Mouse (Mus musculus) stomach, embryonic 14.5 days (tissue): Measurements from ENCODE around the gene Ssrp1. TPM values are rescaled to one million over a fixed set of nuclear protein-coding genes. Genes with fewer than 3 reads are reported as not detected.
A peak's percentile ranks its signal among the peaks of the same experiment; 100 is the strongest.

ENCODE experiments used
- ATAC-seq: fragments of 200-750 bp; cut with Nextera tagmentation; 2 replicates; pipeline ENCODE4 v1.8.0; 2017; ENCODE audit warnings: low read depth, moderate TSS enrichment; ENCODE audit not compliant: insufficient number of reproducible peaks, insufficient read depth, low FRiP score
- H3K27ac ChIP-seq: fragments of 300-500 bp; sonication (generic); 2 replicates; pipeline ENCODE4 v1.5.1; 2014; ENCODE audit warnings: mild to moderate bottlenecking, low read length, moderate library complexity, mixed read lengths
- H3K27me3 ChIP-seq: fragments of 300-500 bp; sonication (generic); 2 replicates; pipeline ENCODE4 v1.6.1; 2014; ENCODE audit warnings: low read length, control low read depth, mixed read lengths; ENCODE audit not compliant: control insufficient read depth, insufficient read depth
- H3K36me3 ChIP-seq: fragments of 300-500 bp; sonication (generic); 2 replicates; pipeline ENCODE4 v1.6.1; 2014; ENCODE audit warnings: mild to moderate bottlenecking, control low read depth, low read length, moderate library complexity, mixed read lengths; ENCODE audit not compliant: control insufficient read depth, insufficient read depth
- H3K4me1 ChIP-seq: fragments of 300-500 bp; sonication (generic); 2 replicates; pipeline ENCODE4 v1.6.1; 2014; ENCODE audit warnings: low read length, control low read depth, mixed read lengths; ENCODE audit not compliant: control insufficient read depth, insufficient read depth
- H3K4me2 ChIP-seq: fragments of 300-500 bp; sonication (generic); replicated peaks from 2 replicates; pipeline ENCODE4 v1.6.1; 2014; ENCODE audit warnings: low read depth, low read length, control low read depth
- H3K4me3 ChIP-seq: fragments of 300-500 bp; sonication (generic); 2 replicates; pipeline ENCODE4 v1.5.1; 2014; ENCODE audit warnings: low read depth, low read length, control low read depth
- H3K9ac ChIP-seq: fragments of 300-500 bp; sonication (generic); replicated peaks from 2 replicates; pipeline ENCODE4 v1.6.1; 2014; ENCODE audit warnings: low read depth, mild to moderate bottlenecking, control low read depth, low read length, moderate library complexity, mixed read lengths
- H3K9me3 ChIP-seq: fragments of 300-500 bp; sonication (generic); 2 replicates; pipeline ENCODE4 v1.6.1; 2016; ENCODE audit warnings: low read depth, low read length, control low read depth; ENCODE audit not compliant: control insufficient read depth
- WGBS: fragments of 180-500 bp; shearing (Covaris S2); extraction: QIAGEN DNeasy Blood & Tissue Kit; methylation state at CpG from one replicate; pipeline ENCODE4 v1.1.7; 2014; 5-methylcytosine and 5-hydroxymethylcytosine counted together
- polyA plus RNA-seq: library from polyadenylated mRNA; unstranded; fragments of >200 nt; fragmentation: Nextera tagmentation; extraction: Ambion mirVana; gene quantifications from 2 replicates; pipeline ENCODE4 v1.2.1, GENCODE M21; 2014

The Ssrp1 gene
- polyA plus RNA-seq, 1 experiment from 2014 or later, result 277 TPM

DNA sequence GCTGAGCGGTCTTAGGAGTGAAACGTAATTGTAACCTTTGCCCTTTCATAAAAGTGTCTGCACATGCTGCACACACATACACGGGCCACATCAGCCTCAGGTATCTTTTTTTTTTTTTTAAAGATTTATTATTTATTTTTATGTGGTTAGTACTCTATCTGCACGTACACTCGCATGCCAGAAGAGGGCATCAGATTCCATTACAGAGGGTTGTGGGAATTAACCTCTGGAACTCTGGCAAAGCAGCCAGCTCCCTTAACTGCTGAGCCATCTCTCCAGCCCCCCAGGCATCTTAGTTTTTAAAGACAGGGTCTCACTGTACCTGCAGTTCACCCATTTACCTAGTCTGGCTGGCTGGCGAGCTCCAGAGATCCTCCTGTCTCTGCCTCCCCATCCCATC lies 22.6 kb downstream of the Ssrp1 start:
- H3K4me2 ChIP-seq, result no peak overlapping the region

GRCm38 (mm10) chr2:85060591-85061060 lies 23.6 kb downstream of the Ssrp1 start:
- H3K36me3 ChIP-seq, result peaks cover 57% of the 10 kb centered on the region
- 8% methylated on average over 11 of the region's 11 CpGs for WGBS
- H3K9ac ChIP-seq, result peak overlapping the region; percentile 53; the same call in 1 of the 2 replicates
- peak overlapping the region; percentile 62 for H3K4me2 ChIP-seq
- H3K9me3 ChIP-seq, result no peaks in the 10 kb centered on the region
- peak overlapping the region; percentile 30 for H3K4me3 ChIP-seq
- peak; percentile 91 for ATAC-seq
- peaks cover 15% of the 10 kb centered on the region for H3K4me1 ChIP-seq
- H3K27ac ChIP-seq, result peak overlapping the region; percentile 78; the same call in 1 of the 2 replicates
- no peaks in the 10 kb centered on the region for H3K27me3 ChIP-seq

More for the DNA sequence above, 22.6 kb downstream of the Ssrp1 start:
- WGBS, result 93% methylated on average over 6 of the region's 6 CpGs
- Histone ChIP-seq H3K4me3 (no peak overlapping the region), H3K27me3 (no peaks in the 10 kb centered on the region), H3K9me3 (no peaks in the 10 kb centered on the region), H3K4me1 (peaks cover 15% of the 10 kb centered on the region), H3K9ac (no peak overlapping the region), H3K36me3 (peaks cover 61% of the 10 kb centered on the region), H3K27ac (peak overlapping the region; percentile 68; the same call in 1 of the 2 replicates)
- ATAC-seq, result no peak

- ATAC-seq, result peak; percentile 51
Measured at GRCm38 (mm10) chr2:85061107-85061541, 24.1 kb downstream of the Ssrp1 start.

DNA sequence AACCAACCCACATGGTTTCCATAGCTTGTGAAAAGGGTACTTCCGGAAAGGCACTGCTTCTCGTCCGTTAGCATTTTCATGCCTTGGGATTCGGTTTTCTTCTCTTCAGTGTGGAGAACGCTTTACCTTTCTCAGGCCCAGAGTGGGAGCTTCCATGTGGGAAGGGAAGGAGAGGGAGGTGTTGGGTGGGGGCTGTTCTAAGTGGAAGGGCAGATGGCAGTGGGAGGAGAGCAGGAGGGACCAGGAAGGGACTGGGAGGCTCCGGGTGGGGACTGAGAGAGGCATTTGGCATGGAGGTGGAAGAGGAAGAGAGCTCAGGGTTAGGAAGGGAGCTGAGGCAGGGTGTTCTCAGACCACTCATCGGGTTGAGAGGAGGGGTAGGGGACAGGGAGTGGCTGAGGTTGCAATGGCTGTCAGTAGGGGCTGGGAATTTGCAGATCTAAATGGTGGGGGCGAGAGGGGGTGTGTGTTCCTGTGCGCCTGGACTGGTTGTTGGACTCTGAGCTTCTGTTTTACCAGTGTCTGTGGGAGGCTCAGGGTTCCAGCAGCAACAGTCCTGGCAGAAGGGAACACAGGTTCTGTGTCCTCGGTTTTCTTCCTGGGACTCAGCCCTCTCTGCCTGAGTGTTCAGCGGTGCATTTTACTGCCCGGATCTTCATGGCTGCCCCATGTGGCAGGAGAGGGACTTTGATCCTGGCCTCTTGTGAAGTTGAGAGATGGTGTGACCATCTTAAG lies 28.3 kb downstream of the Ssrp1 start:
- no peak overlapping the region for H3K4me3 ChIP-seq
- H3K4me1 ChIP-seq, result peaks cover 20% of the 10 kb centered on the region
- no peak overlapping the region for H3K4me2 ChIP-seq
- ATAC-seq, result no peak
- WGBS, result 70% methylated on average over 12 of the region's 12 CpGs
- no peaks in the 10 kb centered on the region for H3K27me3 ChIP-seq
- no peak overlapping the region for H3K27ac ChIP-seq
- H3K36me3 ChIP-seq, result peaks cover 35% of the 10 kb centered on the region
- no peak overlapping the region for H3K9ac ChIP-seq
- H3K9me3 ChIP-seq, result no peaks in the 10 kb centered on the region

More at GRCm38 (mm10) chr2:85061107-85061541, 24.1 kb downstream of the Ssrp1 start:
- H3K4me3 ChIP-seq, result peak overlapping the region; percentile 30
- H3K9ac ChIP-seq, result peak overlapping the region; percentile 53; the same call in 1 of the 2 replicates
- no peaks in the 10 kb centered on the region for H3K9me3 ChIP-seq
- H3K27me3 ChIP-seq, result no peaks in the 10 kb centered on the region
- 17% methylated on average over 10 of the region's 10 CpGs for WGBS
- H3K27ac ChIP-seq, result peak overlapping the region; percentile 78; the same call in 1 of the 2 replicates
- peak overlapping the region; percentile 62 for H3K4me2 ChIP-seq
- peaks cover 57% of the 10 kb centered on the region for H3K36me3 ChIP-seq
- H3K4me1 ChIP-seq, result peaks cover 15% of the 10 kb centered on the region

GRCm38 (mm10) chr2:85066937-85067336 lies 29.9 kb downstream of the Ssrp1 start:
- Histone ChIP-seq H3K9ac (no peak overlapping the region), H3K9me3 (no peaks in the 10 kb centered on the region), H3K4me2 (no peak overlapping the region), H3K4me3 (no peak overlapping the region), H3K36me3 (peaks cover 46% of the 10 kb centered on the region), H3K27ac (no peak overlapping the region), H3K4me1 (peaks cover 10% of the 10 kb centered on the region), H3K27me3 (no peaks in the 10 kb centered on the region)
- 93% methylated on average over 5 of the region's 5 CpGs for WGBS
- no peak for ATAC-seq

GRCm38 (mm10) chr2:85067903-85068625 lies 31.0 kb downstream of the Ssrp1 start:
- Histone ChIP-seq H3K36me3 (peaks cover 43% of the 10 kb centered on the region), H3K27ac (no peak overlapping the region), H3K9ac (no peak overlapping the region; the same call in 1 of the 2 replicates), H3K4me1 (peaks cover 10% of the 10 kb centered on the region), H3K27me3 (no peaks in the 10 kb centered on the region), H3K4me2 (no peak overlapping the region), H3K9me3 (no peaks in the 10 kb centered on the region), H3K4me3 (no peak overlapping the region)
- ATAC-seq, result peak; percentile 21; the same call in 1 of the 2 replicates
- 53% methylated on average over 10 of the region's 10 CpGs for WGBS

- 70% methylated on average over 2 of the region's 2 CpGs for WGBS
- H3K9me3 ChIP-seq, result no peaks in the 10 kb centered on the region
- H3K36me3 ChIP-seq, result peaks cover 37% of the 10 kb centered on the region
- H3K4me3 ChIP-seq, result no peak overlapping the region
- H3K4me1 ChIP-seq, result peaks cover 10% of the 10 kb centered on the region
- H3K9ac ChIP-seq, result no peak overlapping the region
- no peak for ATAC-seq
- H3K27me3 ChIP-seq, result no peaks in the 10 kb centered on the region
- H3K27ac ChIP-seq, result no peak overlapping the region
- no peak overlapping the region for H3K4me2 ChIP-seq
Measured at GRCm38 (mm10) chr2:85068626-85069025, 31.6 kb downstream of the Ssrp1 start.

GRCm38 (mm10) chr2:85070086-85070485 lies 33.1 kb downstream of the Ssrp1 start:
- no peak for ATAC-seq
- Histone ChIP-seq H3K9me3 (no peaks in the 10 kb centered on the region), H3K36me3 (peaks cover 26% of the 10 kb centered on the region), H3K4me1 (peaks cover 10% of the 10 kb centered on the region), H3K4me3 (no peak overlapping the region), H3K9ac (no peak overlapping the region), H3K27me3 (no peaks in the 10 kb centered on the region), H3K4me2 (no peak overlapping the region), H3K27ac (no peak overlapping the region)
- WGBS, result 69% methylated on average over 15 of the region's 15 CpGs
